Mouse (Mus musculus) thymus, postnatal 14 days (tissue): ENCODE results near the gene Dcp1a.
"Not testable (repeated sequence)": the region's sequence is repeated elsewhere in the genome, so short reads cannot be mapped to it uniquely, and the experiment has no call there.

ENCODE experiments used
- DNase-seq: peaks from one replicate; pipeline ENCODE4 v3.0.0; 2021

Dcp1a gene

DNA sequence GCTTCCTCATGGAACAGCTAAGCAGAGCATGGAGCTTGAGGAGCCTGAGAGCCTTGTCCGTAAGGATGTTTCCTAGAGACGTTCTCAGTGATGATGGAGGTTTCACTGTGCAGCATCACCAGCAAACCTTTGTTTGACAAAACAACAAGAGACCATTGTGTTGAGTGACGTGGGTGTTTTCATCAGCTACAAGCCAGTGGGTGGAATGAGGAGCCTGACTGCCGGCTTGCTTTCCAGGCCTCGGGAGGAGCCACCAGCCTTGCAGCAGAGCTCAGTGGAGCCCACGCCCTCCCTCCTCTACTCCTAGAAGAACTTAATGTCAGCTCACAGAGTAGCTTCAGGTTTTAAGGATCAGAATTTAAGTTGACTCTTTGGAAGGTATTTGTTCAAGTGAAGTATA is 44.0 kb downstream of the Dcp1a start:
- no peak for DNase-seq

DNA sequence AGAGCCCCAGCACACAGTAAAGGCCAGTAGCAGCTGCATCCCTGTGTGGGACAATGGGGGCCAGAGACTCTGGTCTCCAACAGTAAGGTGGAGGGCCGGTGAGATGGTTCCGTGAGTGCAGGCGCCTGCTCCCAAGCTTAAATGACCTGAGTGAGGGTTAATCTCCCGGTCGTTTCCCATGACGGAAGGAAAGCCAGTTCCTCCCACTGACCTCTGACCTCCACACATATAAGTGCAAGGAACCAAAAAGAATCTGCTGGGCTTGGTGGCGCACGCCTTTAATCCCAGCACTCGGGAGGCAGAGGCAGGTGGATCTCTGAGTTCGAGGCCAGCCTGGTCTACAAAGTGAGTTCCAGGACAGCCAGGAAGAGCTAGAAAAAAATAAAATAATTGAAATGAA is 49.1 kb downstream of the Dcp1a start:
- DNase-seq, result no peak

DNA sequence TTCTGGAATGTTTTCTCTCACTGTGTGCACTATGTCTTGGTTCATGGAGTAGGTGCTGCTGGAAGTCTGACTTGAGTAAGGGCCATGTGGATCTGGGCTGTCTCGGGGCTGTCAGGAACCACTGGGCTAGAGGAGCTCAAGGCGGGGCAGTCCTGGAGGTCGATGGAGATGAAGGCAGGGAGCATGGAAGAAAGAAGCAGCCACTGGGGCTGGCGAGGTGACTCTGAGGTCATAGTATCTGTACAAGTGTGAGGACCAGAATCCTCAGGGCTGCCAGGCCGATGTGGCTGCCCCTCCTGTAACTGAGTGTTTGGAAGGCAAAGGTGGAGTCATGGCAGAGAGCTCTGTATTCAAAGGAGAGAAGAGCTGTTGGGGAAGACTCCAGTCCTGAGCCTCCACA is 49.6 kb downstream of the Dcp1a start:
- no peak for DNase-seq

DNA sequence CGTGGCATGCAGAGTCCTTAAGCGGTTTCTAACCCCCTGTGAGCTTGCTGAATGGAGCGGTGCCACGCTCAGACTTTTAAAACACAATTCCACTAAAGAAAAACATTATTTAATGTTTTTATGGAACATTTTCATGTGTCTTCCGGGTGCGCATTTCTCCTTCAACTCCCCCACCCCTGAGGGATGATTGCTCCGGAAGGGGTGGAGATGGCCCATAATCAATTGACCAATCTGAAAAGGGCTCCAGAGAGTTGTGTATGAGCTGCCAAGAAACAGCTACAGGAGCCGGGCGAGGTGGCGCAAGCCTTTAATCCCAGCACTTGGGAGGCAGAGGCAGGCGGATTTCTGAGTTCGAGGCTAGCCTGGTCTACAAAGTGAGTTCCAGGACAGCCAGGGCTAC is 50.1 kb downstream of the Dcp1a start:
- DNase-seq, result no peak

DNA sequence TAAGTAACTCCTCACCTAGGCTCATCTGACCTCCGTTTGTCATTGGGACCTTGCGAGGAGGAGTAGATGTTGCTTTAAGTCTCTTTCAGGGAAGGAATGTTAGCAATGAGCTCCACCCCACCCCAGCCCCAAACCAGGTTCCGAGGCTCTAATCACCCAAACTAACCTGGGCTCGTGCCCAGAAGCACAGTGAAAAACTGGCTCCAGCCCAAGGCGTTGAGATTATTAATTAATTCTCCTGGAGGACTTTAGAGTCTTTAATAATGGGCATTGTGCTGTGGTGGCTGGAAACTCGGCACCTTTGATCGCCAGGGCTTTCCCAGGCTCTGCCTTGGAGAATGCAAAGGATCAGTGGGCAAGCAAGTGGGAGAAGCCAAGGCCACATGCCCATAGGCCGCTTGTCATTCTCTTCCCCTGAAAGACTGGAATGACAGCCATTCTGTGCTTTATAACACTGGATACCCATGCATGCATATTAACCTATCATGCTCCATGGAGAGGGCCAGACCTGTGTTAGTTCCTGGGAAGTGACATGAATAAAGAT is 51.5 kb downstream of the Dcp1a start:
- DNase-seq, result no peak

DNA sequence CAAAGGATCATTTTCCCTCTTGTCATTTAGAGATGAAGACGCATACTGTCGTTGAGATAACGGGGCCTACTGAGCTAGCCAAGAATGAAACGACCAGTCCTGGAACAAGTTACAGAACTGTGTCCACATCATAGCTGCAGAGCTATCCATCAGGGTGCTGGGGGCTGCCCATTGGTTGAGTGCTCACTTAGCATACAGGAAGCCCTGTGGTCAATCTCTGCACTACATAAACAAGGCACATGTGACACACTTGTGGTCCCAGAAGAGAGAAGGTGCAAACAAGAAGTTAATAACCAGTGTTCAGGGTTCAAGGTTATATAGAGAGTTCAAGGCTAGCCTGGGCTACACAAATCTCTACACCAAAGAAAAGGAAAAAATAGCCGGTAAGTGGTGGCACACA is 52.1 kb downstream of the Dcp1a start:
- no peak for DNase-seq

DNA sequence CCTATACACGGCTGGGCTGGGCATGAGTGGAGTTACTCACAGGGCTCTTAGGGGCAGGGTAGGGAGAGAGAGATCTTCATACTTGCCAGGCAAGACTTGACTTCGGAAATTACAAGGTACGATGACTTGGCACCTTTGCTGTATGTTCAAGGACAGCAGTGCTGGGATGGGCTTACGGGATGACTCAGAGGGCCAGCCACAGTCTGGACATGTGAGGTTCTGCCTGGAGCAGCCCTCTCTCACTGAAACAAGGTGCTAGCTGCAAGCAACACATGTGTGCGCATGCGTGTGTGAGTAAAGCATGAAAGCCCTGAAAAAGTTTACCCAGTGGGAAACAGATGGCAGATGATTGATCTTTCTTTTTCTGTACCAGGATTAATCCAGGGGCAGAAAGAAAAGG is 52.6 kb downstream of the Dcp1a start:
- no peak for DNase-seq

DNA sequence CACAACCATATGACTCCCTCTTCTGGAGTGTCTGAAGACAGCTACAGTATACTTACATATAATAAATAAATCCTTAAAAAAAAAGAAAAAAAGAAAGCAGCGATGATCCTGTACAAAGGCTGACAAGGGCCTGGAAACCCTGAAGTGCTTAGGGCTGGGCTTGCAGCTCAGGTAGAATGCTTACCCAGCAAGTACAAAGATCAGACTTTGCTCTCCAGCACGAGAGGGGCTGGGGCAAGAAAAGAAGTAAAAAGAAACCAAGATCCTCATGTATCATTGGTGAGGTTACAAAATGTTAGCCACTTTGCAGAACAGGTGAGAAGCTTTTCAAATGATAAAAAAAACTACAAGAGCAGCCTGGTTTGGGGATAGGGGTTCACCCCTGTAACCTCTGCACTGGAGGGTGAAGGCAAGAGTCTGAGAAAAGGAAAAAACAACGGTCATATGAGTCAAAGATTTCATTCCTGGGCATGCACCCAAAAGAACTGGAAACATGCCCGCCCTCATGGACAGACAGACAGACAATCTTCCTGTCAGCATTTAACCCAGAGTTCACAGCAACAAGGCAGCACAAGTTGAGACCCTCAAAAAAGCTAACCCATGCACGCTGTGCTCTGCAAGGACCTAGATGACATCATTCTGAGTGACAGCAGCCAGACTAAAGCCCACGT is 54.6 kb downstream of the Dcp1a start:
- no peak for DNase-seq

DNA sequence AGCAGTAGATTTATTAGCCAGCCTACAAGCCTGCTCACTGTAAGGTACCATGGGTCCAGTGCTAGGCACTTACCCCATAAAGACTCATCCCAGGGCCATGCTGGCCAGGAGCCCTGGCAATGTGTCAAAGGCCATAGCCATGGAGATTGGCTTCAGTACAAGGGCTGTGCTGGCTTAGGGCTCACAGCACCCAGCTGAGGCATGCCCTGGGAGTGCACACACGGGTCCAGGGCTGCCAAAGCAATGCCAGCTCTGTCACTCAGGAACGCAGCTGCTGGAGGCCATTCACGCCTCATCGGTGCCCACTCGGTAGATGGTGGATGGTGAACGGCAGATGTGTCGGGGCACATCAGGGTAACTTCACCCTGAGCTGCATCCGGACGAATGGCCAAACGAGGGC is 62.2 kb downstream of the Dcp1a start:
- no peak for DNase-seq

DNA sequence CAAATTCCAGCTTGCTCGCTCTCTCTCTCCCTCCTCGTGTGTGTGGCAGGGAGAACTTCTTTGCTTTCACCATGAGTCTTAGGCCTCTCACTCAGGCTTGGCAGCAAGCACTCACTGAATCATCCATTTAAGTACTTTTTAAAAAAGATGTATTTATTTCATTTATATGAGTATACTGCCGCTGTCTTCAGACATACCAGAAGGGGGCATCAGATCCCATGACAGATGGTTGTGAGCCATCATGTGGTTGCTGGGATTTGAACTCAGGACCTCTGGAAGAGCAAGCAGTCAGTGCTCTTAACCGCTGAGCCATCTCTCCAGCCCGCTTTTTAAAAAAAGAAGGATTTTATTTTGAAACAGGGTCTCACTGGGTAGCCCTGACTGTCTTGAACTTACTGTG is 64.0 kb downstream of the Dcp1a start:
- DNase-seq, result not testable (repeated sequence)

DNA sequence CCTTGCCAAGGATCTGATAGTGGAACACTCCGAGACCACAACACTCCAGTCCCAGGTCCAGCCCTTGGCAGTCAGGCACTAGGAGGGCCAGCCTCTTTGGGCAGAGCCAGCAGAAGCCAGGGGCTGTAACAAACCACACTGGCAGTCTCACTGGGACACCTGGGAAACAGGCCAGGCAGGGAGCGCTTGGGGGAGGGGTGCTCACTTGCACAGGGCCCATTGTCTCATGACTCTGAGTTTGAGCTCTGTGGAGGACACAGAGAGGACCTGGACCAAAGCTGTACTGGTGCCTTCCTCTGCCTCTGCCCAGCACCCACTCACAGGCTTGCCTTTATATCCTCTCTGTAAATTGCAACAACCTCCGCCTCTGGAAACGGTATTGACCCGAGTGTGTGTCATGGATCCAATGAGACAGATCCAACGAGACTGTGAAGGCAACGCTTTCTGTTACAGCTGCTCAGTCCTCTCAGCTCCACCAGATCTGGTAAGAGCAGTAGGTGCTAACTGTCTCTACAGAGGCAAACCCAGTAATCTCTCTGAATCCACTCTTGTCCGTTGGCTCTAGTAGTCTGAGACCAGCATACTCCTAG is 68.9 kb downstream of the Dcp1a start, which contains the start of gene Tkt:
Tkt (plus strand) TSS at position 229 of the 590 bp plus-strand sequence.
- peak; percentile 22 for DNase-seq

DNA sequence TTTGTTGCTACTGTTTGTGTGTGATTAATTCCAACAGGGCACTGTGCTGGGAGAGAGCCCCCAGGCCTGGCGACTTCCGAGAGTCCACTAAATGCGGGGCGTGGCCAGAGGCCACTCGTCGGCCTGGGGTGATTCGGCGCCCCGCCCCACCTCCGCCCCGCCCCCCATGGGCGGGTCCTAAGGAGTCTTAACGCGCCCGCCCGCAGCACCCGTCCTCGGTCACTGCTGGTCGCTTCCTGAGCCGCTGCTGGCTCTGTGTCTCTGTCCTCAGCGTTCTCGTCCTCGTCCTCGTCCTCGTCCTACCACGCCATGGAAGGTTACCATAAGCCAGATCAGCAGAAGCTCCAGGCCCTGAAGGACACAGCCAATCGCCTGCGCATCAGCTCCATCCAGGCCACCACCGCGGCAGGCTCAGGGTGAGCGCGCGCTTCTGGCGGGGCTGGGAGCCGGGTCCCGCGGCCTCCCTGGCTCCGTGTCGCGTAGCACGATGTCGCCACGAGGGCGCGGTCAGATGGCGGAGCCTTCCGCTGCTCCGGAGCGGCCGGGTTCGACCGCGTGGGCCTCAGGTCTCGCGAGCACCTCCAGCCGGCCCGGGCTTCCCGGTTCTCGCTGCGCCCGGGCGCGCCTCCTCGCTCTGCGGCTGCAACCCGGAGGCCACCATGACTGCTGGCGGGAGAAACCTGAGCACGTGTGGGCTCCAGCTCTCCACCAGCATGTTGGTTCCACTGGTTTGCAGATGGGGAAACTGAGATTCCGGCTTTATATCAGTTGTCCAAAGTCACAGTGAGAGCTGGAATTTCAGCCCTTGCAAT is 69.8 kb downstream of the Dcp1a start:
- peak; percentile 95 for DNase-seq

DNA sequence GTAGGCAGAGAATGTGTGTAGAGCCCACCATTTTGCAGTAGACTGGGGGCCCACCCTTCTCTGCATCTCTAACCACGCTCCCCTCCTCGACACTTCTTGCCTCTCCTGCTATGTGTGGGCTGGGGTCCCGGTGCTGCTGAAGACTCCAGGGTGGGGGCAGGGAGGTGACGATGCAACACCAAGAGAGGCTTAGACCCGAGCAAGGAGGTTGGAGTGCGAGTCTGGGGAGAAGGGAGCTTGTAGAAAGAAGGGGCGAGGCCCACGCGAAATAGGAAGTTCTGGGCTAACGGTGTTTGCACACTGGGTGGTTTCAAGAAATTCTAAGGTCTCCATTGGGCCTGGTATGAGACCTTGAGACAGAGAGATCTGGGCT is 70.4 kb downstream of the Dcp1a start:
- DNase-seq, result peak; percentile 47

DNA sequence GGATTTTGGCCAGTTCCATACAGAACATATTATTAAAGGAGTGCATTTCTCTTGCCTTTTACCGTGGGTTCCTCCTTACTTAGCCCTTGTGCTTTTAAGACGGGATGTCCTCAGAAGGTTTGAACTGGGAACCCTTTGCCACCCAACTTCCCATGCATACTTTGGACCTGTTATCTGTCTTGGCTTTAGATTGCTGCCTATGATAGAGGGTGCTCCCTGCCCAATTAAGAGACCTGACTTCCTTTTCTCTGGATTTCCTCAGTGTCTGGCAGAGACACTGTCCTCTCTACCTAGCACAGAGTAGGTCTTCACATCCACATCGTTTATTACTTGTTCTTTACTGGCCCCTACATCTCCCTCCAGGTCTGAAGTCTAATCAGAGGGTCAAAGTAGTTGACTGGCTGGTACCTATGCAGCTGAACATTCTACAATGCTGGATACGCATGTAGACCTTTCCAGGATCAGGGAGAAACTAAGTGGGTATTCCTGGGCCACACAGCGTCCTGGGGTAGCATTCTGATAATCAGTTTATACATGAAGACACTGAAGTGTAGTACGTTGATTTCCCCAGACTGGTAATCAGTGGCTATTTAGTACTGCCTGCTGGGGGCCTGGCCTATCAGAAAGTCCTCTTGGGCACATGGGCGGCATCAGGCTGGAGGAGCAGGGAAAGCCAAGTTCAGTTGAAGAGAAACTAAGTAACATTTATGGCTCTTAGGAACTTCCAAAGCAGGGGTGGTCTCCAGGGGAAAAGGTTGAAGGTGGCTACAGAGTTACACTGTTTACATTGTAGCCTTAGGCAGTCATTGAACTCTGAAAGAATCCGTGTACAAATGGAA is 71.1 kb downstream of the Dcp1a start:
- DNase-seq, result no peak

DNA sequence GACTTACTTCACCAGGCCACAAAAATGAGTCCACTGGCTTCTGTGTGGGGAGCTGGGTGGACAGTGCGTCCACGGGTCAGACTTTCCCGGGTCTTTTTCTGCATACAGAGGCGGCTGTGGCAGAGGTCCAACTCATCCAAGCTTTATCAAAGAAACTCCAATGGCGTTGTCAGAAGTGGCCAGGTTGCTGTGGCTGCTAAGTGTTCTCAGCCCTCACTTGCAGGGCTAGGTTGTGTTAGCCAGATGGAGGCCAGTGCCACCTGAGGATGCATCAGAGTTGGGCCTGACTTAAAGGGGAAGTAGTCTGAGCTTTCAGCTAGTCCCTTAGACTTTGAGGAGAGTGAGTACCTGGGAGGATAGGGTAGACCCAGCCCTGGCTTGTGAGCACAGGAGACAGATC is 72.2 kb downstream of the Dcp1a start:
- DNase-seq, result no peak

DNA sequence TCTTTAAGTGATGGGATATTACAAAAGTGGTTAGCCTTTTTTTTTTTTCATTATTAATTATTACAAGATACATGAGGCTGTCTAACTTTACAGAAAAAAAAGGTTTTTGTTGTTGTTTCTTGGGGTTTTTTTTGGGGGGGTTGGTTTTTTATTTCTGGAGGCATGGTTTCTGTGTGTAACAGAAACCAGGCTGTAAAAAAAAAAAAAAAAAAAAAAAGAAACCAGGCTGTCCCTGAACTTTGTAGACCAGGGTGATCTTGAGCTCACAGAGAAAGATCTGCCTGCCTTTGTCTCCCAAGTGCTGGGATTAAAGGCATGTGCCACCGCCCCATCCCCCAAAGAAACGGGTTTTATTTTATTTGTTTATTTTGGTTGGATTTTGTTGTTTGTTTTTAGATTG is 72.6 kb downstream of the Dcp1a start:
- DNase-seq, result no peak

DNA sequence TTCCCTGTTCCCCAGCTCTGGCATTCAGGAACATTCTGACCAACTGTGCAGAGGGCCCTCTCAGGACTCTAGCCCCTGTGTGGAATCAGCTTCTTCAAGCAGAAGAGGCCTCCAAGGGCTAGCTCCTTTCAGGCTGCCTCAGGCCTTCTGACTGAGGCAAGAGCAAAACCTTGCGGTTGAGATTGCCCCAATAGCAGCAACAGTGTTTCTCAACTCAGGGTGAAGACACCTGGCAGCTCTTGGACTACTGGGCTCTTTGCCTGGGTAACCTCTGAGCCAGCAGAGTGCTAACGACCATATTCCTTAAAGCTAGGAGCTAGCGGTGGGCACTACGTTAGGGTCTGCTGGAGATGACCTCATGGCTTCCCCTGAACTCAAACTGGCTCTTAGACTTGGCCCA is 73.8 kb downstream of the Dcp1a start:
- no peak for DNase-seq

DNA sequence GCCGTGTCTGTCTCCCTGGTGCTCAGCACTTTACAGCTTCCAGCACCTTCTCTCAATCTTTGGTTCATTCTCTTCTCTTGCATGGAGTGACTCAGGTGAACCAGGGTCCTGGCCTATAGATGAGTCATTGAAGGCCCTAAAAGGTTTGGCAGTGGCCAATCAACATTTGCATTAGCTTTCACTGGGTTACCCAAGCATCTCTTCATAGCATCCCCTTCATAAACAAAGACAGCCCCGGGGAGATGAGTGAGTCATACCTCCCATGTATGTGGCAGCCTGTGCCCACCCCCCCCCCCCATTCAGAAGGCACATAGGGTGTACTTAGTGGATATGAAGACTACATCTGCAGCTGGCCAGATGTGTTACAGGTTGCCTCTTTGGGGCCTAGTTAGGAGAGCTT is 77.3 kb downstream of the Dcp1a start:
- no peak for DNase-seq

DNA sequence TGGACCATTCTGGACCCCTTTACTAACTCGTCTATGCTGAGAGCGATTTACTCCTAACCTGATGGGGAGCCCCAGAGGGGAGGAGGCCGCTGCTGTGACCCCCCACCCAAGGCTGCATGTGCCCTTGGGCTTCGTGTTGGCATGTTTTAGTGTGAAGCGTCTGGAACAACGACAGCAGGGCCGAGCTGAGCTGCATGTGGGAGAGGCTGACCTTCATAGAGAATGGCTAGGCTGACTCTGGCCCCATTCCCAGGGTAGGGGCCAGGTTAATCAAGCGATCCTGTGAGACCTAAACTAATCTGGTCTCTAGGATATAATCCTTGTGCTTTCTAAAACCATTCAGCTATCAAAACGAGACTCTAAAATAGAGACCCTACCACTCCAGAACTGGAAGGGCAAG is 78.4 kb downstream of the Dcp1a start:
- no peak for DNase-seq

DNA sequence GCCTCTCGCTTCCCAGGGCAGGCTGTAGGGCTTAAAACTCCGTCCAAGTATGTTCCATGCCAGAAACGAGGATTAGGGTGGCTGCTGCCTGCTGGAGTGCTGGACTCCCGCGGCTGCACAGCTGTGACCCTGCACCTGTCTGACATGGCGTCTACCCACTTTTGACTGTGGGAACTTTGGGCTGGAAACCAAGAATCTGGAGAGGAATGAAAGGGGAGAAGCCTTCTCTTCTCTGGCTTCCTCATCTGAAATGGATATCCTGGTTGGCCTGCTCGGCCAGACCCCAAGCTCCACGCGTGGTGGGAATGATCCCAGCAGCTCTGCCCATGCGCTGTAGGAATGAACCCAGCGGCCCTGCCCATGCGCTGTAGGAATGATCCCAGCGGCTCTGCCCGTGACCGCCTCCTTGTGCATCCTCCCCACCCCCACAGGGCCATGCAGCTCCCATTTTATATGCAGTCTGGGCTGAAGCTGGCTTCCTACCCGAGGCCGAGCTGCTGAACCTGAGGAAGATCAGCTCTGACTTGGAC is 80.1 kb downstream of the Dcp1a start:
- DNase-seq, result no peak

DNA sequence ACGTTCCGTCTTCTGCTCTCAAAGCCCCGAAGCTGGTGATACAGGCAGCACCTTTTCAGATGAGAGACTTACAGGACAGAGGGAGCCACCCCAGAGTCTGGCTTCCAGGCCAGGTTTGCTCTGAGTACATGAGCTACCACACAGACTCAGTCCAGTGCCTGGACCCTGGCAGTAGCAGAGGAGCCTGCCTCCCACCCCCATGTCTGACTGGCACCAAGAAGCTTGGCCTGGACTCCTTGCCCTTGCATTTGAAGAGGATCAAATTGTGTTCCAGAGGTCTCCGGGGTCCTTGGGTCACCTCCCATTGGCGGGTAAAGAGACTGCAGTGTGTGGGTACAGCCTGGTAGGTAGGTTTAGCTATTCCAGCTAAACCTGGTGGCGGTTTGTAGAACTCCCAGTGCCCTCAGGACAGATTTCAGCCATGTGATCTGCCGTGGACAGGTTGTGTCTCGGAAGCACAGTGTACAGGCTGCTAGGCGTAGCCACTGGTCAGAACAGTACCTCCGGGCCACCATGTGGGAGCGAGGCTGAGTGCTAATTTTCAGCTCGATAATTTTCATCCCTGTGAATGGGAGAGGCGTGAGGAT is 81.6 kb downstream of the Dcp1a start:
- no peak for DNase-seq

DNA sequence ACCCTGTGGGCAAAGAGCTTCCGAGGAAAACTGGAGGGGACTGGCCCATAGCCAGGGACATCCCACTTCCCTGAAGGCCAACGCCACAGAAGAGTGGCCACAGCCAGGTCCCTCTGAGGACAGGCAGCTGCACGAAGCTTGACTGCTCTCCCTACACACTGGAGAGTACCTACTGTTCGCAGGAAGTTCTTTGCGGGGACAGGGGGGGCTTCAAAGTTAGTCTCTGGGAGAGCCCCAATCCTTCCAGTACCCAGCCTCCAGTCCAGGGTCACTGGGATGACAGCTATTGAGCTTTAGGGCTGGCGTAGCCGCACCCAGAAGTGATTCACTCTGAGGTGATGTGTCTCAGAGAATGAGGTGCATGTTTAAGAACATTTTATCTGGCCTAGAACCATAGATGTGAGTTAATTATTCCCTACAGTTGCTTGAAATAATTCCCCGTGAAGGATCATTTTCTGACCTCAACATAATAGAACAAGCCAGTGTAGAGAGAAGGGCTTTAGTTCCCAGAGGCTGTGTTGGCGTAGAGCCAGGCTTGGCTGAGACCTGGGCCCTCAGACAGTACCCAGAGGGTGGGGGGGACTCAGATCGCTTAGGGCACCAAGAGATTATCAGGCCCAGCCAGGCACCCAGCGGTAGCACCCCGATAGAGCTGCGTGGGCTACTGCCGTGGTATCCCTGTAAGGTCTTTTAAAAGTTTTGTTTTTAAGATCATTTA is 82.3 kb downstream of the Dcp1a start:
- no peak for DNase-seq
